Mouse (Mus musculus) CH12.LX (cell line): ENCODE measurements at regions not wholly inside any gene's neighbourhood (a gene's known extent, or its start where the extent isn't known, plus 50 kb on each side); places are given as distances from the start of the nearest gene placed in this dataset.

Experiments
- DNase-seq: peaks from one replicate; pipeline ENCODE4 v3.0.0-alpha.2; 2013; ENCODE audit errors: extremely low read depth
- H3K27ac ChIP-seq: 2 replicates; pipeline ENCODE4 v1.5.1; 2012; ENCODE audit warnings: low read depth, mild to moderate bottlenecking, control low read depth, moderate library complexity; ENCODE audit not compliant: insufficient read depth
- H3K27me3 ChIP-seq: replicated peaks from 2 replicates; pipeline ENCODE3; 2012; ENCODE audit warnings: inconsistent platforms
- H3K36me3 ChIP-seq, 2 experiments: replicated peaks in 1 of 2; 2 replicates each; pipeline versions ENCODE3 to v1.6.1; 2012; ENCODE audit warnings: inconsistent platforms in 1 of 2, low read length in 1 of 2, mild to moderate bottlenecking in 1 of 2, mixed read lengths in 1 of 2, moderate library complexity in 1 of 2; ENCODE audit not compliant: control insufficient read depth in 1 of 2, insufficient read depth in 1 of 2
- H3K4me1 ChIP-seq, 2 experiments: 2 replicates each; pipeline ENCODE4 v1.6.1; 2012; ENCODE audit warnings: inconsistent platforms in 1 of 2, moderate library complexity in 1 of 2; ENCODE audit not compliant: insufficient read depth in 2 of 2, control insufficient read depth in 1 of 2
- H3K4me2 ChIP-seq: 2 replicates; pipeline ENCODE4 v1.6.1; 2012; ENCODE audit warnings: low read depth, mild to moderate bottlenecking, control low read depth; ENCODE audit not compliant: poor library complexity, insufficient read depth, severe bottlenecking
- H3K4me3 ChIP-seq, 3 experiments: fragments of 150-350 bp in 1 of 3; sonication (generic) in 1 of 3; replicated peaks in 1 of 3; 2 replicates each; pipeline versions ENCODE3 to v1.5.1; 2011 to 2012; ENCODE audit warnings: low read depth in 2 of 3, low read length in 2 of 3, mild to moderate bottlenecking in 2 of 3, moderate library complexity in 2 of 3, control low read depth in 1 of 3, improper control_type of control experiment in 1 of 3, inconsistent platforms in 1 of 3, mixed read lengths in 1 of 3; ENCODE audit not compliant: poor library complexity in 1 of 3
- H3K79me2 ChIP-seq: replicated peaks from 2 replicates; pipeline ENCODE4 v1.6.1; 2012; ENCODE audit warnings: mild to moderate bottlenecking, moderate library complexity; ENCODE audit not compliant: control insufficient read depth, poor library complexity, insufficient read depth, severe bottlenecking; ENCODE audit errors: extremely low read depth
- H3K9ac ChIP-seq: 2 replicates; pipeline ENCODE4 v1.6.1; 2012; ENCODE audit warnings: low read depth, mild to moderate bottlenecking, control low read depth, moderate library complexity; ENCODE audit not compliant: insufficient read depth
- H3K9me3 ChIP-seq: replicated peaks from 2 replicates; pipeline ENCODE3; 2012; ENCODE audit warnings: low read length, inconsistent platforms, mixed read lengths
- CHD2 ChIP-seq: IDR thresholded peaks from 2 replicates; pipeline ENCODE4 v1.6.1; 2011; ENCODE audit warnings: low read length, improper control_type of control experiment
- E2F4 ChIP-seq: IDR thresholded peaks from 2 replicates; pipeline ENCODE4 v1.6.1; 2011; ENCODE audit warnings: low read depth, low read length, improper control_type of control experiment; ENCODE audit not compliant: insufficient replicate concordance
- ELF1 ChIP-seq: IDR thresholded peaks from 2 replicates; pipeline ENCODE4 v1.6.1; 2014; ENCODE audit warnings: low read depth, mild to moderate bottlenecking, inconsistent platforms, low read length, improper control_type of control experiment
- ETS1 ChIP-seq: conservative IDR thresholded peaks from 2 replicates; pipeline ENCODE4 v1.6.1; 2012; ENCODE audit warnings: low read depth, mild to moderate bottlenecking, inconsistent platforms, low read length, improper control_type of control experiment, moderate library complexity
- GABPA ChIP-seq: IDR thresholded peaks from 2 replicates; pipeline ENCODE4 v1.6.1; 2012; ENCODE audit warnings: low read depth, low read length, improper control_type of control experiment, inconsistent platforms; ENCODE audit not compliant: insufficient replicate concordance
- JUN ChIP-seq: IDR thresholded peaks from 2 replicates; pipeline ENCODE4 v1.6.1; 2011; ENCODE audit warnings: low read depth, mild to moderate bottlenecking, low read length, improper control_type of control experiment, moderate library complexity; ENCODE audit not compliant: insufficient read depth
- JUND ChIP-seq: conservative IDR thresholded peaks from 2 replicates; pipeline ENCODE4 v1.6.1; 2011; ENCODE audit warnings: low read depth, low read length, improper control_type of control experiment
- MEF2A ChIP-seq: IDR thresholded peaks from 2 replicates; pipeline ENCODE4 v1.6.1; 2014; ENCODE audit warnings: low read depth, mild to moderate bottlenecking, inconsistent platforms, low read length, improper control_type of control experiment, borderline replicate concordance
- MYC ChIP-seq: IDR thresholded peaks from 2 replicates; pipeline ENCODE4 v1.6.1; 2011; ENCODE audit warnings: low read depth, mild to moderate bottlenecking, improper control_type of control experiment, low read length
- NRF1 ChIP-seq: IDR thresholded peaks from 2 replicates; pipeline ENCODE4 v1.6.1; 2014; ENCODE audit warnings: low read depth, mild to moderate bottlenecking, inconsistent platforms, low read length, improper control_type of control experiment, moderate library complexity
- PAX5 ChIP-seq: IDR thresholded peaks from 2 replicates; pipeline ENCODE4 v1.6.1; 2012; ENCODE audit warnings: low read length, inconsistent platforms, mixed read lengths
- SIN3A ChIP-seq: IDR thresholded peaks from 2 replicates; pipeline ENCODE4 v1.6.1; 2012; ENCODE audit warnings: low read length, improper control_type of control experiment, inconsistent platforms
- SMC3 ChIP-seq: IDR thresholded peaks from 2 replicates; pipeline ENCODE4 v1.6.1; 2011; ENCODE audit warnings: low read depth, low read length, improper control_type of control experiment
- TBP ChIP-seq: conservative IDR thresholded peaks from 2 replicates; pipeline ENCODE4 v1.6.1; 2011; ENCODE audit warnings: low read depth, low read length, improper control_type of control experiment
- TCF12 ChIP-seq: IDR thresholded peaks from 2 replicates; pipeline ENCODE4 v1.6.1; 2014; ENCODE audit warnings: low read depth, mild to moderate bottlenecking, inconsistent platforms, low read length, improper control_type of control experiment
- UBTF ChIP-seq: IDR thresholded peaks from 2 replicates; pipeline ENCODE4 v1.6.1; 2012; ENCODE audit warnings: low read depth, mild to moderate bottlenecking, inconsistent platforms, low read length, improper control_type of control experiment, moderate library complexity
- USF1 ChIP-seq: IDR thresholded peaks from 2 replicates; pipeline ENCODE4 v1.6.1; 2014; ENCODE audit warnings: low read depth, mild to moderate bottlenecking, inconsistent platforms, low read length, improper control_type of control experiment
- USF2 ChIP-seq: conservative IDR thresholded peaks from 2 replicates; pipeline ENCODE4 v1.6.1; 2011; ENCODE audit warnings: low read depth, low read length, improper control_type of control experiment
- ZKSCAN1 ChIP-seq: IDR thresholded peaks from 2 replicates; pipeline ENCODE4 v1.6.1; 2012; ENCODE audit warnings: low read depth, inconsistent platforms, low read length, improper control_type of control experiment, borderline replicate concordance
- ZMIZ1 ChIP-seq: IDR thresholded peaks from 2 replicates; pipeline ENCODE4 v1.6.1; 2012; ENCODE audit warnings: low read depth, mild to moderate bottlenecking, inconsistent platforms, low read length, improper control_type of control experiment
- dilution Hi-C: fragments of 300-500 bp; cut with MboI; formaldehyde crosslinking; loops from 2 replicates; pipeline ENCODE4 v1.14.3; 2020; ENCODE audit warnings: low sequenced_read_pairs; ENCODE audit not compliant: extremely low pct_unique_long_range_greater_than_20kb, extremely low pct_ligation_motif_present
- in situ Hi-C: fragments of 300-500 bp; cut with MboI; formaldehyde crosslinking; loops from 3 replicates; pipeline ENCODE4 v1.14.3; 2019; ENCODE audit warnings: low sequenced_read_pairs, low pct_ligation_motif_present, low pct_unique_long_range_greater_than_20kb, mixed read lengths

DNA sequence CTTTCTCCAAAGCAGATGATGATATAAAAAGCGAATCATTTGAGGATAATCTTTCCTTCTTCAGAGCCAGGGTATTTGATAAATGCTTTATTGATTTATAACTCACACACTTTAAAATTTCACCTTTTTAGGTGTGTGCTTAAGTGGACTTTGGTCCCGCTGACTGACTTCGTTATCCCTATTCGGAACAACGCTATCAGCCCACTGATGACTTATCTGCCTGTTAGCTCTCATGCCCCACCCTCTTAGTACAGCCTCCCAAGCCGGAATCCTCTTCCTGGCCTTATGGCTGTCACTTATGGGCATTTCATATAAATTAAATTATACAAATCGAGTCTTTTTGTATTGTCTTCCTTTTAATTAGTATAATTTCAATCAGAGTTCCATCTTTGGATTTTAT, 510.4 kb downstream of the Tshz3 start:
- in situ Hi-C loops (no loop called here), dilution Hi-C loops (no loop called here)
- no peaks in the 10 kb centered on the region for H3K4me1 ChIP-seq
- TF ChIP-seq USF1 (no peak), GABPA (no peak), E2F4 (no peak), UBTF (no peak), USF2 (no peak), ZKSCAN1 (no peak), PAX5 (no peak), JUND (no peak), ETS1 (no peak), MYC (no peak), CHD2 (no peak), NRF1 (no peak), JUN (no peak), ELF1 (no peak), ZMIZ1 (no peak)
- DNase-seq, result no peak
- no peaks in the 10 kb centered on the region for H3K79me2 ChIP-seq
- H3K9ac ChIP-seq, result no peak overlapping the region
- H3K27ac ChIP-seq, result no peak overlapping the region
- H3K4me3 ChIP-seq, result no peak overlapping the region
- H3K36me3 ChIP-seq, result no peaks in the 10 kb centered on the region
- peaks cover 54% of the 10 kb centered on the region for H3K9me3 ChIP-seq
- H3K27me3 ChIP-seq, result no peaks in the 10 kb centered on the region
- H3K4me2 ChIP-seq, result no peak overlapping the region

DNA sequence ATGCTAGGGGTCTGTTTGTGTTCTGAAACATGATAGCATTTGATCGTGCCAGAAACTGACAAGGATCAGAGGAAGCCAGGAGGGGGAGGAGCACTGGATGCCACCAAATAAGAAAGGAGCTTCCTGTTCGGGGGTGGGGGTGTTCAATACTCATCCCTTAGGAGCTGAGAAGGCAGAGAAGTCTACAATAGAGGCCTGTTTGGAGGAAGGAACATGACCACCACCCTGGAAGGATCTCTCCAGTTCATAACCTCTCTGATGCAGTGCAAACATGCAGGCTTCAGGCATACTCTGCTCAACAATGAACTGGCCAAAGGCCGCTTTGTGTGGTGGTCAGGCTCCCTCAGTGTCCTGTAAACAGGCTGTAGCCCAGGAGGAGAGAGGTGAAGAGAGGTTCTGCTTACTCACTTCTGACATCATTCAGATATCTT, 515.8 kb downstream of the Tshz3 start:
- H3K9me3 ChIP-seq, result peaks cover 71% of the 10 kb centered on the region
- DNase-seq, result no peak
- no peak overlapping the region for H3K4me2 ChIP-seq
- dilution Hi-C loops (no loop called here), in situ Hi-C loops (no loop called here)
- no peaks in the 10 kb centered on the region for H3K36me3 ChIP-seq
- H3K9ac ChIP-seq, result no peak overlapping the region
- H3K4me3 ChIP-seq, result no peak overlapping the region
- TF ChIP-seq MEF2A (no peak), MYC (no peak), SMC3 (no peak), UBTF (no peak), TCF12 (no peak), ELF1 (no peak), ETS1 (no peak), JUN (no peak), TBP (no peak), PAX5 (no peak), SIN3A (no peak)
- no peaks in the 10 kb centered on the region for H3K27me3 ChIP-seq
- H3K79me2 ChIP-seq, result no peaks in the 10 kb centered on the region
- H3K27ac ChIP-seq, result no peak overlapping the region
- no peaks in the 10 kb centered on the region for H3K4me1 ChIP-seq
